Mouse (Mus musculus) embryo, embryonic 10 days (tissue): ENCODE measurements at regions not wholly inside any gene's neighbourhood (a gene's known extent, or its start where the extent isn't known, plus 50 kb on each side); places are given as distances from the start of the nearest gene placed in this dataset.

Source experiments
- DNase-seq: peaks from one replicate; pipeline ENCODE4 v3.0.0-alpha.2; 2015; ENCODE audit warnings: low spot score

- no peak for DNase-seq
Observed at GRCm38 (mm10) chr12:50935516-50935915, 286.6 kb upstream of the Prkd1 start.

GRCm38 (mm10) chr12:50932496-50932895 lies 283.6 kb upstream of the Prkd1 start:
- DNase-seq: no peak

- DNase-seq: no peak
Observed at GRCm38 (mm10) chr12:50929641-50930040, 280.7 kb upstream of the Prkd1 start.

- DNase-seq: no peak
Observed at GRCm38 (mm10) chr12:50926234-50926633, 277.3 kb upstream of the Prkd1 start.

- DNase-seq: no peak
Observed at GRCm38 (mm10) chr12:50921739-50922138, 272.8 kb upstream of the Prkd1 start.

GRCm38 (mm10) chr12:50899609-50900447 lies 250.9 kb upstream of the Prkd1 start:
- DNase-seq: peak; percentile 34

GRCm38 (mm10) chr12:50897606-50898166 lies 248.8 kb upstream of the Prkd1 start:
- DNase-seq: no peak

- DNase-seq: no peak
Observed at GRCm38 (mm10) chr12:50893604-50894003, 244.7 kb upstream of the Prkd1 start.

GRCm38 (mm10) chr12:50875796-50876195 lies 226.9 kb upstream of the Prkd1 start:
- no peak for DNase-seq

- DNase-seq: no peak
Observed at GRCm38 (mm10) chr12:50874024-50874398, 225.1 kb upstream of the Prkd1 start.

- no peak for DNase-seq
Observed at GRCm38 (mm10) chr12:50873390-50874023, 224.6 kb upstream of the Prkd1 start.

GRCm38 (mm10) chr12:50851644-50852043 lies 202.7 kb upstream of the Prkd1 start:
- DNase-seq: no peak

GRCm38 (mm10) chr12:50847976-50848375 lies 199.1 kb upstream of the Prkd1 start:
- no peak for DNase-seq

GRCm38 (mm10) chr12:50842744-50843143 lies 193.8 kb upstream of the Prkd1 start:
- no peak for DNase-seq

- no peak for DNase-seq
Observed at GRCm38 (mm10) chr12:50839391-50839790, 190.5 kb upstream of the Prkd1 start.

- DNase-seq: no peak
Observed at GRCm38 (mm10) chr12:50808731-50809281, 159.9 kb upstream of the Prkd1 start.

- DNase-seq: no peak
Observed at GRCm38 (mm10) chr12:50804391-50804790, 155.5 kb upstream of the Prkd1 start.

GRCm38 (mm10) chr12:50765156-50765940 lies 116.5 kb upstream of the Prkd1 start:
- no peak for DNase-seq

- no peak for DNase-seq
Observed at GRCm38 (mm10) chr12:50764457-50764856, 115.6 kb upstream of the Prkd1 start.

GRCm38 (mm10) chr12:50734135-50734534 lies 85.2 kb upstream of the Prkd1 start:
- DNase-seq: no peak

GRCm38 (mm10) chr12:50712615-50713014 lies 63.7 kb upstream of the Prkd1 start:
- no peak for DNase-seq
